Mouse (Mus musculus): Measurements from ENCODE around the gene Atg101.

DNA sequence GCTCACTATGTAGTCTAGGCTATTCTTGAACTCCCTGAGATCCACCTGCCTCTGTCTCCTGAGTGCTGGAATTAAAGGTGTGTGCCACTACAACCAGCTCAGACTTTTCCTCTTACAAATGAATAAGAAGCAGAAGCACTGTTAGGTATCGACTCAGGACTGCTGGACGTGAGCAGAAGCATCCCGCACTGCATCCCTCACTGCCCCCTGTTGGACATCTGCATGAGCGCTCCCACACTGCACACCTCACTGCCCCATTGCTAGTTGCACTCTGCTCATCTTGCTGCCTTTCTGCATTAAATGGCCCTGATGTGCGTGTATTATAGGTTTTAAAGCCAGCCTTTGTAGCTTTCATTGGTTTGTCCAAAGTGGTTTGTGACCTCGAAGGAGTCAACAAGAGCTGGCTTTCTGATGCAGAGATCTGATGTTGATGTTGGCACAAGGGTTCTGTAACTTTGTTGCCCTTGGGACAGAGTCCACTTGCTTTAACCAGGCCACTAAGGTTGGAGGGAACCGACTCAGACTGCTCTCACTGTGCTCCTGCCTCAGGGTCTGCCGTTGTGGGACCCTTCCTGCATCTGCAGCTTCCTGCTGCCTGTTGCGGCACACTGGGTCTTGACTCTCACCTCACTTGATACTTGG lies 2.2 kb downstream of the Atg101 start:
- TF ChIP-seq SMC3 (IDR thresholded peaks at IDR 0.05; ENCODE audit: low read depth, low read length) (peak; percentile 55), BHLHE40 (IDR thresholded peaks at IDR 0.05; ENCODE audit: borderline replicate concordance, low read depth, low read length) (no peak), CTCF (IDR thresholded peaks at IDR 0.05 in 2 of 3, conservative IDR thresholded peaks at IDR 0.05 in 1 of 3; ENCODE audit: control insufficient read depth in 1 of 3, insufficient read depth in 1 of 3, low read depth in 2 of 3, low read length in 3 of 3, poor library complexity in 1 of 3, severe bottlenecking in 1 of 3) (peak; percentile 57 to 63 (median 63)), CHD2 (IDR thresholded peaks at IDR 0.05; ENCODE audit: low read length) (no peak), TAL1 (IDR thresholded peaks at IDR 0.05; ENCODE audit: low read length) (no peak), HCFC1 (IDR thresholded peaks at IDR 0.05; ENCODE audit: low read depth, low read length) (no peak), ZKSCAN1 (IDR thresholded peaks at IDR 0.05; ENCODE audit: low read depth, low read length) (no peak), MXI1 (IDR thresholded peaks at IDR 0.05; ENCODE audit: low read depth, low read length) (no peak), SIN3A (IDR thresholded peaks at IDR 0.05; ENCODE audit: low read length) (no peak), RAD21 (IDR thresholded peaks at IDR 0.05; ENCODE audit: low read depth, low read length) (peak; percentile 24)

All from MEL (cell line).